Mouse (Mus musculus) heart, adult 2 months (tissue): ENCODE measurements around the gene Gm973. TPM values are rescaled to one million over a fixed set of nuclear protein-coding genes. Genes with fewer than 3 reads are reported as not detected.

Source experiments
- DNase-seq, 2 experiments: peaks; one replicate each; pipeline ENCODE4 v3.0.0; 2021
- H3K27ac ChIP-seq: fragments of 200-600 bp; 2 replicates; pipeline ENCODE4 v1.8.1; 2022
- H3K27me3 ChIP-seq: fragments of 200-500 bp; 2 replicates; pipeline ENCODE4 v1.6.1; 2012; ENCODE audit warnings: mild to moderate bottlenecking, low read length, inconsistent platforms, mixed read lengths; ENCODE audit not compliant: control insufficient read depth, insufficient read depth
- H3K36me3 ChIP-seq: fragments of 200-500 bp; 2 replicates; pipeline ENCODE4 v1.6.1; 2012; ENCODE audit warnings: low read length, inconsistent platforms; ENCODE audit not compliant: control insufficient read depth, insufficient read depth
- H3K4me1 ChIP-seq: fragments of 200-500 bp; 2 replicates; pipeline ENCODE4 v1.6.1; 2011; ENCODE audit warnings: low read length; ENCODE audit not compliant: control insufficient read depth, insufficient read depth
- H3K4me3 ChIP-seq: fragments of 200-600 bp; 2 replicates; pipeline ENCODE4 v1.8.1; 2022
- H3K79me2 ChIP-seq: fragments of 200-500 bp; replicated peaks from 2 replicates; pipeline ENCODE4 v1.6.1; 2012; ENCODE audit warnings: mild to moderate bottlenecking, inconsistent platforms, low read length, moderate library complexity, mixed read lengths; ENCODE audit not compliant: control insufficient read depth, insufficient read depth
- H3K9ac ChIP-seq: fragments of 200-500 bp; 2 replicates; pipeline ENCODE4 v1.6.1; 2012; ENCODE audit warnings: low read depth, mild to moderate bottlenecking, control low read depth, inconsistent platforms, low read length, mixed read lengths
- CTCF ChIP-seq: fragments of 200-600 bp; IDR thresholded peaks from 2 replicates; pipeline ENCODE4 v1.8.1; 2022; ENCODE audit warnings: antibody characterized with exemption, mild to moderate bottlenecking, moderate library complexity
- EP300 ChIP-seq: fragments of 200-500 bp; IDR thresholded peaks from 2 replicates; pipeline ENCODE4 v1.6.1; 2011; ENCODE audit warnings: low read depth, low read length, control low read depth; ENCODE audit not compliant: insufficient read depth
- POLR2A ChIP-seq: fragments of 200-500 bp; IDR thresholded peaks from 2 replicates; pipeline ENCODE4 v1.6.1; 2011; ENCODE audit warnings: mild to moderate bottlenecking, low read depth, low read length, control low read depth; ENCODE audit not compliant: insufficient read depth
- WGBS: fragments of 180-500 bp; shearing (Covaris S2); methylation state at CpG from one replicate; pipeline ENCODE4 v1.1.7; 2018; 5-methylcytosine and 5-hydroxymethylcytosine counted together
- intact Hi-C: fragments of 180-260 bp; cut with DNase I; formaldehyde crosslinking; loops from one replicate; pipeline ENCODE4 v1.15.1; 2025
- polyA plus RNA-seq: library from polyadenylated mRNA; depleted of rRNA; stranded (reverse); fragments of >200 nt; gene quantifications from 2 replicates; pipeline ENCODE4 v1.2.3, GENCODE M21; 2012
- total RNA-seq, 2 experiments: library from RNA; stranded (reverse); gene quantifications; 2 replicates each; pipeline ENCODE4 v1.2.3; 2021

The Gm973 gene
- total and polyA plus RNA-seq, 3 experiments = 0.30 to 0.45 TPM; not detected in 1

DNA sequence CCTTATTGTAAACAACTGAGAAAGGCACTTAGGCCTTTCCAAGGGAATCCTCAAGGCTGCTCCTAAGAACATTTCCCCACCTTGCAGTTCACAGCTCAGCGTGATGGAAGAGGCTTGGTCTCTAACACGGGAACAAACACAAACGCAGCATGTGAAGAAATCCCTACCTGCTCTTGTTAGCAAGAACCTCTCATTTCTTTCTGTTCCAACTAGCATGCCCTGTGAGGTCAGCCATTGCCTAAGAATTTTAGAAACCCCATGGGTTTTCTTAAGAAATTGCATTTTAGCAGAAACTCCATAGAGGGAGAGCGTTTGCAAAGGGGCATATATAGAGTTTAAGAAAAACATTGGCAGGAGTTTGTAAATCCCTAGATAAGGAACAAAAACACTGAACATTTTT, 27.6 kb upstream of the Gm973 start:
- intact Hi-C loops = no loop called here
- Histone ChIP-seq H3K4me3 (no peak overlapping the region), H3K79me2 (no peaks in the 10 kb centered on the region), H3K27ac (no peak overlapping the region), H3K9ac (no peak overlapping the region), H3K36me3 (no peaks in the 10 kb centered on the region), H3K4me1 (peaks cover 3% of the 10 kb centered on the region), H3K27me3 (no peaks in the 10 kb centered on the region)
- 64% methylated on average over 4 of the region's 4 CpGs for WGBS
- TF ChIP-seq CTCF (no peak), EP300 (no peak), POLR2A (no peak)
- DNase-seq = no peak

- Histone ChIP-seq H3K79me2 (no peaks in the 10 kb centered on the region), H3K9ac (no peak overlapping the region), H3K4me1 (peaks cover 1% of the 10 kb centered on the region; the same call in 1 of the 2 replicates), H3K36me3 (no peaks in the 10 kb centered on the region), H3K27ac (no peak overlapping the region), H3K27me3 (no peaks in the 10 kb centered on the region), H3K4me3 (no peak overlapping the region)
- WGBS = 54% methylated on average over 4 of the region's 4 CpGs
- TF ChIP-seq POLR2A = no peak
- TF ChIP-seq CTCF = no peak
- TF ChIP-seq EP300 = no peak
- intact Hi-C loops = no loop called here
- no peak for DNase-seq
Observed at GRCm38 (mm10) chr1:59488991-59489390, 27.1 kb upstream of the Gm973 start.

- peaks cover 1% of the 10 kb centered on the region; the same call in 1 of the 2 replicates for H3K4me1 ChIP-seq
- TF ChIP-seq POLR2A (no peak), EP300 (no peak), CTCF (no peak)
- H3K9ac ChIP-seq = no peak overlapping the region
- H3K27ac ChIP-seq = no peak overlapping the region
- intact Hi-C loops = no loop called here
- H3K36me3 ChIP-seq = no peaks in the 10 kb centered on the region
- H3K4me3 ChIP-seq = no peak overlapping the region
- no peaks in the 10 kb centered on the region for H3K27me3 ChIP-seq
- H3K79me2 ChIP-seq = no peaks in the 10 kb centered on the region
- no peak for DNase-seq
- 80% methylated on average over 9 of the region's 9 CpGs for WGBS
Observed at GRCm38 (mm10) chr1:59491517-59491916, 24.5 kb upstream of the Gm973 start.

DNA sequence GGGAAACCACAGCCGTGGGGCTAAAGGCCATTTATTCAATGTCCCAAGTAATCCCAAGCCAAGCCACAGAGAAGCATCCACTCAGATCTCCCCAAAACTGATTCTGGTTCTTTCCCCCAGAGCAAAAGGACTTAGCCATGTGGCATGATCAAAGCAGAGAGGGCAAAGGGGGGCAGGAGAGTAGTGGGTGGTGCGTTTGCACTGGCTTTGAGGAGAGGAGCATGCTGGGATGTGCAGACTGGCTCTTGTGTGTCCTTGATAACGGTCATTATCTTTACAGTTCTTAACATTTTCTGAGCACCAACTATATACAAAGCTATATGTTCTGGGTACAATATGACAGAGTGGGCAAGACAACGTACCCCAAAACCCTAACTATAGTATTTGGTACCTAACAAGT, 23.6 kb upstream of the Gm973 start:
- TF ChIP-seq CTCF = no peak
- no peak for TF ChIP-seq EP300
- TF ChIP-seq POLR2A = no peak

GRCm38 (mm10) chr1:59495970-59496369, 20.1 kb upstream of the Gm973 start:
- Histone ChIP-seq H3K27me3 (no peaks in the 10 kb centered on the region), H3K9ac (no peak overlapping the region), H3K4me1 (no peaks in the 10 kb centered on the region), H3K36me3 (no peaks in the 10 kb centered on the region), H3K4me3 (no peak overlapping the region), H3K79me2 (no peaks in the 10 kb centered on the region), H3K27ac (no peak overlapping the region)
- TF ChIP-seq POLR2A = no peak
- no peak for TF ChIP-seq CTCF
- TF ChIP-seq EP300 = no peak
- WGBS = 80% methylated on average over 5 of the region's 5 CpGs
- intact Hi-C loops = no loop called here
- DNase-seq = no peak

More for the DNA sequence above, 23.6 kb upstream of the Gm973 start:
- Histone ChIP-seq H3K27ac (no peak overlapping the region), H3K4me3 (no peak overlapping the region), H3K4me1 (peaks cover 1% of the 10 kb centered on the region; the same call in 1 of the 2 replicates), H3K27me3 (no peaks in the 10 kb centered on the region), H3K9ac (no peak overlapping the region), H3K79me2 (no peaks in the 10 kb centered on the region), H3K36me3 (no peaks in the 10 kb centered on the region)
- no peak for DNase-seq
- WGBS = 72% methylated on average over 4 of the region's 4 CpGs
- intact Hi-C loops = no loop called here

DNA sequence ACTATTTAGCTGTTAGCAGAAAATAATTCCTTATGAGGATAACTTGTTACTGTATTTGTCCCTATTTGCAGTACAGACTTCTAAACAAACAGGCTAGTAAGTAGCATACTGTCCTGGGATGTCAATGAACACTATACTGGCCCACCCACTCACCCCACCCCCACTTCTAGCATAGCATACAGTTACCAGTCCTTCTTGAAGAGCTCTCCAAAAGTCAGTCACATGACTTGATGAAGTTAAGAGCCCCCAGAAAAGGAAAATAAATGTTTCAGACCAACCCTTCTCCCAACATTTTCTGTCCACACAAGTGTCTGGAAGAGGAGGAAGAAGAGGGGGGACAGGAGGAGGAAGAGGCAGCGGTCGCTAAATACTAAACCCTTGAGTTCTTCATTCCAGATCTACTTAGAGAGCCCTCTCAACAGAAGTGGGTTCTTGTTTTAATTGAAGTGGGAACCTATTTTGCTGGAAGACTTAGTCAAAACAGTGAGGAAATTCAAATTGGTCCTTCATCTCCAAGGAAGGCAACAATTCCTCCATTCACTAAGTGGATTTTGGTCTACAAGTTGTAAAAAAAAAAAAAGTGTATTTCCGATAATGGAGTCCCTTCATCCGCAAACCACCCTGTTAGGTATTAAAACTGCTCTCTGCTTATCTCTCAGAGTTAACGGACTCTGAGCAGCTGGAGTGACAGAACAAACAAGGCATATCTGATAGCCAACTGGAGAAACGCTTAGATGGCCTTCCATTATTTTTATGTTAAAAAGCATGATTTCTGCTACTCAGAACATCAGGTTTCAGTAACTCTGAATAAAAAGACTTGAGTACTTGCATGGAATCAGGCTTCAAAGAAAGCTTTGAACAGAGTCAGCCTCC, 18.1 kb upstream of the Gm973 start:
- DNase-seq = no peak
- TF ChIP-seq POLR2A = no peak
- TF ChIP-seq EP300 = no peak
- no peak for TF ChIP-seq CTCF
- no peaks in the 10 kb centered on the region for H3K79me2 ChIP-seq
- intact Hi-C loops = no loop called here
- no peaks in the 10 kb centered on the region for H3K4me1 ChIP-seq
- no peak overlapping the region for H3K4me3 ChIP-seq
- no peak overlapping the region for H3K9ac ChIP-seq
- 74% methylated on average over 6 of the region's 6 CpGs for WGBS
- H3K27me3 ChIP-seq = no peaks in the 10 kb centered on the region
- H3K27ac ChIP-seq = no peak overlapping the region
- H3K36me3 ChIP-seq = no peaks in the 10 kb centered on the region
